Mouse (Mus musculus) forebrain, postnatal 0 days (tissue): ENCODE measurements around the gene Katnal1. TPM values are rescaled to one million over a fixed set of nuclear protein-coding genes. Genes with fewer than 3 reads are reported as not detected.
A peak's percentile ranks its signal among the peaks of the same experiment; 100 is the strongest.

Experiments
- ATAC-seq: fragments of 200-750 bp; cut with Nextera tagmentation; 2 replicates; pipeline ENCODE4 v1.8.0; 2017; ENCODE audit warnings: mild to moderate bottlenecking, moderate library complexity
- DNase-seq: peaks from one replicate; pipeline ENCODE4 v3.0.0-alpha.2; 2015
- H3K27ac ChIP-seq: fragments of 300-500 bp; sonication (generic); 2 replicates; pipeline ENCODE4 v1.5.1; 2014; ENCODE audit warnings: low read depth, mild to moderate bottlenecking, antibody characterized with exemption, low read length, moderate library complexity, mixed read lengths
- H3K27me3 ChIP-seq: fragments of 300-500 bp; sonication (generic); 2 replicates; pipeline ENCODE4 v1.6.1; 2014; ENCODE audit warnings: mild to moderate bottlenecking, low read length, mixed read lengths; ENCODE audit not compliant: insufficient read depth
- H3K36me3 ChIP-seq: fragments of 300-500 bp; sonication (generic); 2 replicates; pipeline ENCODE4 v1.6.1; 2014; ENCODE audit warnings: mild to moderate bottlenecking, moderate library complexity; ENCODE audit not compliant: insufficient read depth
- H3K4me1 ChIP-seq: fragments of 300-500 bp; sonication (generic); 2 replicates; pipeline ENCODE4 v1.6.1; 2014; ENCODE audit warnings: antibody characterized with exemption; ENCODE audit not compliant: insufficient read depth
- H3K4me2 ChIP-seq: fragments of 300-500 bp; sonication (generic); 2 replicates; pipeline ENCODE4 v1.6.1; 2014; ENCODE audit warnings: low read depth, mild to moderate bottlenecking, moderate library complexity
- H3K4me3 ChIP-seq: fragments of 300-500 bp; sonication (generic); 2 replicates; pipeline ENCODE4 v1.5.1; 2014; ENCODE audit warnings: low read depth, low read length, mixed read lengths
- H3K9ac ChIP-seq: fragments of 300-500 bp; sonication (generic); 2 replicates; pipeline ENCODE4 v1.6.1; 2014; ENCODE audit warnings: mild to moderate bottlenecking
- H3K9me3 ChIP-seq: fragments of 300-500 bp; sonication (generic); 2 replicates; pipeline ENCODE4 v1.6.1; 2016; ENCODE audit warnings: low read length
- CTCF ChIP-seq: sonication (generic); IDR thresholded peaks from 2 replicates; pipeline ENCODE4 v1.5.1; 2016; ENCODE audit warnings: antibody characterized with exemption, control low read depth, low read depth
- WGBS: fragments of 180-500 bp; shearing (Covaris S2); extraction: QIAGEN DNeasy Blood & Tissue Kit; methylation state at CpG from one replicate; pipeline ENCODE4 v1.1.7; 2014; 5-methylcytosine and 5-hydroxymethylcytosine counted together
- polyA plus RNA-seq: library from polyadenylated mRNA; unstranded; fragments of >200 nt; fragmentation: Nextera tagmentation; extraction: Ambion mirVana; gene quantifications from 2 replicates; pipeline ENCODE4 v1.2.1, GENCODE M21; 2015
- total RNA-seq: library from RNA; depleted of rRNA; stranded (reverse); fragments of >200 nt; gene quantifications from 2 replicates; pipeline ENCODE4 v1.2.3, GENCODE M21; 2014

Gene Katnal1
- total and polyA plus RNA-seq, 2 experiments from 2014 or later: 24.0 to 47.9 TPM

DNA sequence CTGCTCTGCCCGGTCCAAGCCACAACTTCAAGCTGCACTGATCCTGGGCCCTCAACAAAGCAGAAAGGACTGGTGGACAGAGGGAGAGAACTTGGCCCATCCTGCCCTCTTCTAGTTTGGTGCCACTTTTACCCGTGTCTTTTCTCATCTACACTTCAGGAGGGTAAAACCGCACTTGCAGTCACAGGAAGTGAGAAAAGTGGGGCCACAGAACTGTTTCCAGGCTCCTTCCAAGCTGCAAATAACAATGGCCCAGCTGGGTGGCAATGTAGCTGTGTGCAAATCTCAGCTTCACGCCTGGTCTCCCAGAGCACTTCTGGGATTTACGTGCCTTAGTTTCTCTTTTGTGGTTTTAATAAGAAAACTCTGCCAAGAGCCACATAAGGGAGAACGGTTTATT is 61.4 kb downstream of the Katnal1 start:
- H3K4me1 ChIP-seq: no peaks in the 10 kb centered on the region
- H3K27ac ChIP-seq: no peak overlapping the region
- H3K36me3 ChIP-seq: peaks cover 7% of the 10 kb centered on the region; the same call in 1 of the 2 replicates
- no peak overlapping the region for H3K4me3 ChIP-seq
- no peak for TF ChIP-seq CTCF
- H3K9me3 ChIP-seq: no peaks in the 10 kb centered on the region
- no peak overlapping the region for H3K4me2 ChIP-seq
- no peaks in the 10 kb centered on the region for H3K27me3 ChIP-seq
- DNase-seq: no peak
- no peak for ATAC-seq
- no peak overlapping the region for H3K9ac ChIP-seq
- 85% methylated on average over 6 of the region's 6 CpGs for WGBS

DNA sequence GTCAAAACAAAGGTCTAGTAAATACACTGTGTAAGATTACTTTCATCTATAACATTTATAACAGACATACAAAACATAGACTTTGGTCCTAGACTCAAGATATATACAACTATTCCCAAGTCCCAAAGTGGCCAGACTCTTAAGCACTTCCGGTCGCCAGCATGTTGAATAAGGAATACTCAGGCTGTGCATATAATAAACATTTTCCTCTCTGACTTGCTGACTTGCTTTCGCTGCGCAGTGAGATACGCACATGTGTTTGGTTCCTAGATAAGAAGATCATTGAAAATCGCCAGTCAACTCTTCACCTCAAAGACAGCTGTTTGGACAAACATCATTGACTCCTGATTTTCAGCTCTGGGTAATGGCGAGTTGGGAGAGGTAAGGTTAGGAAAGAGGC is 61.9 kb downstream of the Katnal1 start:
- ATAC-seq: no peak
- H3K27ac ChIP-seq: no peak overlapping the region
- DNase-seq: no peak
- H3K36me3 ChIP-seq: 0 out of 2 replicates have a peak, but pooled peaks cover 2% of the 10 kb centered on the region
- 87% methylated on average over 7 of the region's 7 CpGs for WGBS
- no peak overlapping the region for H3K4me2 ChIP-seq
- no peak for TF ChIP-seq CTCF
- no peak overlapping the region for H3K9ac ChIP-seq
- H3K9me3 ChIP-seq: no peaks in the 10 kb centered on the region
- no peaks in the 10 kb centered on the region for H3K27me3 ChIP-seq
- no peak overlapping the region for H3K4me3 ChIP-seq
- H3K4me1 ChIP-seq: peaks cover 6% of the 10 kb centered on the region; the same call in 1 of the 2 replicates

DNA sequence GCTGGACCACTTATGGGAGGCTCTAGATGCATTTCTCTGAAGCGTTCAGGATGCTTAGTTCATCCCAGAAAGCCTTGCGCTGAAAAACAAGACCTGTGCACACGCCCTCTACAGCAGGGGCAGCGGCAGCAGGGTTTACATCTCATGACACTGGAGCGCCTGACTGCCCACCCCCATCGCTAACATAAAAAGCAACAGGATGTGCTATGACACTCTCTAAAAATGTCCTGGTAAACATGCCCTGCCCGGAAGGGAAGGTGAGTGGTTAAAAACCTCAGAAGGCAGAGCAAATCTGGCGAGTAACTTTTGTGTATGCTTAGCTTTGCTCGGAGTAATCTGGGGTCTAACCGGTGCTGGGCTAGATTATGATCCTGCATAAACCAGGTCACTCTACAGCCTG is 62.5 kb downstream of the Katnal1 start:
- Histone ChIP-seq H3K4me1 (peaks cover 6% of the 10 kb centered on the region; the same call in 1 of the 2 replicates), H3K9ac (no peak overlapping the region), H3K27me3 (no peaks in the 10 kb centered on the region), H3K9me3 (no peaks in the 10 kb centered on the region), H3K4me2 (no peak overlapping the region), H3K4me3 (no peak overlapping the region), H3K27ac (no peak overlapping the region), H3K36me3 (no peaks in the 10 kb centered on the region)
- no peak for TF ChIP-seq CTCF
- 88% methylated on average over 10 of the region's 10 CpGs for WGBS
- ATAC-seq (no peak), DNase-seq (no peak)

DNA sequence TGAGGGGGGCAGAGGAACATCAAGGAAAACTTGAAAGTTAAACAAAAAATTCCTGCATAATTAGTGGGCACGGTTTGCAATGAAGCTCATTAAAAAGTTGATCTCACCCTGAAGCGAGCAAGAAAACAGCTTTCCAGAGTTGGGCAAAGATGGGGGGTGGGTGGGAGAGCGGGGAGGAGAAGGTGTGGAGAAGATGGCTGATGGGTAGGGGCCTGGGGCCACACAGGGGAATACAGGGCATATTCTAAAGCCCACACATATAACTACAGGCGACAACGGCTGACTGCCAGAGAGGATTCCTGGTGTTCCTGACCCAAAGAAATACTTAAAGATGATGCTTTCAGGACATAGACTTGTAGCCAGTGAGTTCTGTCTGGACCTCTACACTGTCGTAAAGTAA is 65.7 kb downstream of the Katnal1 start:
- Histone ChIP-seq H3K27ac (no peak overlapping the region), H3K36me3 (no peaks in the 10 kb centered on the region), H3K27me3 (no peaks in the 10 kb centered on the region), H3K9ac (no peak overlapping the region), H3K4me3 (no peak overlapping the region), H3K9me3 (no peaks in the 10 kb centered on the region), H3K4me2 (no peak overlapping the region), H3K4me1 (peaks cover 6% of the 10 kb centered on the region; the same call in 1 of the 2 replicates)
- ATAC-seq (no peak), DNase-seq (no peak)
- 29% methylated on average over 6 of the region's 6 CpGs for WGBS
- no peak for TF ChIP-seq CTCF

DNA sequence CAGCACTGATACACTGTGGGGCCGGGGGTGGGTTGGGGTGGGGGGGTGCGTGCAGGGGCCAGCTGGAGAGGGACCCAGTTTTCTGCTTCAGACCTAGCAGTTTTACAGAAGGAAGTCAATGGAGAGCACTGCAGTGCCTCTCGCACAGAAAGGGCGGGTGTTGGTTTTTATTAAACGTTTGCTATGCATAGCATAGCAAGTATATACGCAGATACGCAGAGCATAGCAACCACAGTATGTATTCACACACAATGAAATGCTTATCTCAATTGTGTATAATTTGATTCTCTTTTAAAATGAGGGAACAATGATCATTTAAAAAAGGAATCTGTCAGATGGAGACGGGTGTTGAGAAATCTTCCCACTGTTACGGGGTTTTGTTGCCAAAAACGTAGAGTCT is 66.3 kb downstream of the Katnal1 start:
- peak overlapping the region; percentile 26 for H3K4me2 ChIP-seq

DNA sequence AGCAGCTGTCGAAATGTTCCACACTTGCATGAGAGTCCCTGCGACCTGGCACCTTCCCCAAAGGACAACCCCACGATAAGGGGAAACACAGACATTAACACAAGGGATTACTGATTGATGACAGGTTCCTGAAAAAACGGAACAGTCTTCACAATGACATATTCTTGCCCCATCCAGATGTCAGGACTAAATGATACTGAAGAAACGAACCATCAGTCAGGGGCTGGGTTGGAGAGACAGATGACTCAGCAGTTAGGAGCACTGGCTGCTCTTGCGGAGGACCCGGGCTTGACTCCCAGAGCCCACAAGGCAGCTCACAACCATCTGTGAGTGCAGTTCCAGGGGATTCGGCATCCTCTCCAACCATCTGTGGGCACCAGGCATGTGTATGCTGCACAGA is 67.0 kb downstream of the Katnal1 start:
- no peak overlapping the region for H3K4me3 ChIP-seq
- no peak overlapping the region for H3K9ac ChIP-seq
- no peaks in the 10 kb centered on the region for H3K27me3 ChIP-seq
- DNase-seq (no peak), ATAC-seq (peak; percentile 18; the same call in 1 of the 2 replicates)
- H3K4me2 ChIP-seq: no peak overlapping the region
- H3K9me3 ChIP-seq: no peaks in the 10 kb centered on the region
- no peaks in the 10 kb centered on the region for H3K36me3 ChIP-seq
- 57% methylated on average over 8 of the region's 8 CpGs for WGBS
- H3K4me1 ChIP-seq: peaks cover 6% of the 10 kb centered on the region; the same call in 1 of the 2 replicates
- no peak for TF ChIP-seq CTCF
- H3K27ac ChIP-seq: no peak overlapping the region

More for the DNA sequence above, 66.3 kb downstream of the Katnal1 start:
- peak; percentile 78 for ATAC-seq
- Histone ChIP-seq H3K9ac (no peak overlapping the region), H3K4me3 (no peak overlapping the region), H3K27me3 (no peaks in the 10 kb centered on the region), H3K27ac (0 out of 2 replicates have a peak overlapping the region, but pooled peaks have one; percentile 21), H3K9me3 (no peaks in the 10 kb centered on the region), H3K4me1 (peaks cover 6% of the 10 kb centered on the region; the same call in 1 of the 2 replicates), H3K36me3 (no peaks in the 10 kb centered on the region)
- TF ChIP-seq CTCF: no peak
- peak; percentile 46 for DNase-seq
- 29% methylated on average over 10 of the region's 10 CpGs for WGBS

DNA sequence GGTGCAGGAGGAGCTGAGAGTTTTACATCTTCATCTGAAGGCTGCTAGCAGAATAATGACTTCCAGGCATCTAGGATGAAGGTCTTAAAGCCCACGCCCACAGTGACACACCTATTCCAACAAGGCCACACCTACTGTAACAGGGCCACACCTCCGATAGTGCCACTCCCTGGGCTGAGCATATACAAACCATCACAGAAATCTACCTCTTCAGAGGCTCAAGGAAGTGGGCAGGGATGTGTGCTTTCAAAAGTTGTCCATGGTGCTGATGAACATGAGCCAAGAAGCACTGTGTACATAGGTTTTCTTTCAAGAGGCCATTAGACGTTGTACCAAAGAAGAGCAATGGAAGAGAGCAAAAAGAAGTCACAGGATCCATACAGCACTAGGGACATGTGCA is 71.6 kb downstream of the Katnal1 start:
- Histone ChIP-seq H3K9me3 (no peaks in the 10 kb centered on the region), H3K4me1 (peaks cover 4% of the 10 kb centered on the region; the same call in 1 of the 2 replicates), H3K27me3 (no peaks in the 10 kb centered on the region), H3K36me3 (no peaks in the 10 kb centered on the region), H3K4me2 (no peak overlapping the region), H3K27ac (no peak overlapping the region), H3K4me3 (no peak overlapping the region), H3K9ac (no peak overlapping the region)
- 91% methylated on average over 3 of the region's 3 CpGs for WGBS
- DNase-seq (no peak), ATAC-seq (no peak)
- no peak for TF ChIP-seq CTCF
